Mouse (Mus musculus): ENCODE data around the gene Wdr18. TPM values are rescaled to one million over a fixed set of nuclear protein-coding genes. Genes with fewer than 3 reads are reported as not detected.
A peak's percentile ranks its signal among the peaks of the same experiment; 100 is the strongest.

The Wdr18 gene
- polyA plus RNA-seq, 1 experiment from 2014 or later = 84.4 TPM

DNA sequence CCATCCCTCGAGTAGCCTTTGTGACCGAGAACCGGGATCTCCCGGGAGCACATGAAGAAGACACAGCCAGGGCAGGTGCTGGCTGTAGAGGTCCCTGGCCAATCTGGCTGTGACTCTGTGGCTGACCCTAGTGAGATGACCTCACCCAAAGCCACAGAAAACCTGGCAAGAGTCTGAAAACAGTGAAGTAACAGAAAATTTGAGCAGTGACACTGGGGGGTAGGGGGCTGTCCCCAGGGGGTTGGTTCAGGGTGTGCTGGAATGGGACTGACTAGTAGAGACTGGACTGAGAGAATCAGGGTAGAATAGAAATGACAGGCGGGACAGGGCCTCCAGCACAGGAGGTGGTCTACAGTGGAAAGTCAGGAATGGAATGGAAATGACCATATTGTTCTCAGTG, 23.3 kb downstream of the Wdr18 start:
- ATAC-seq (ENCODE audit: insufficient number of reproducible peaks, insufficient read depth, low FRiP score, low read depth) = no peak
- no peaks in the 10 kb centered on the region for H3K27me3 ChIP-seq (ENCODE audit: control insufficient read depth, insufficient read depth, low read length)
- H3K4me1 ChIP-seq (ENCODE audit: control insufficient read depth in 2 of 2, insufficient read depth in 2 of 2, low read length in 2 of 2) = peaks cover 31 to 52% of the 10 kb centered on the region in 2 experiments
- H3K9me3 ChIP-seq (ENCODE audit: control insufficient read depth, low read length) = no peaks in the 10 kb centered on the region
- H3K36me3 ChIP-seq (ENCODE audit: control insufficient read depth, insufficient read depth, low read length) = peaks cover 21% of the 10 kb centered on the region
- H3K27ac ChIP-seq (replicated peaks in 1 of 2; ENCODE audit: control insufficient read depth in 1 of 2, insufficient read depth in 1 of 2, low read depth in 2 of 2, low read length in 2 of 2) = peak overlapping the region in 1 of 2 experiments; percentile 97; a peak in 2 of 4 replicates
- H3K9ac ChIP-seq (ENCODE audit: low read length) = peak overlapping the region; percentile 97
- 75% methylated on average over 5 of the region's 5 CpGs for WGBS
- peak overlapping the region; percentile 95 for H3K4me2 ChIP-seq (ENCODE audit: low read length)
- H3K4me3 ChIP-seq (ENCODE audit: control insufficient read depth in 1 of 2, insufficient read depth in 1 of 2, low read depth in 1 of 2, low read length in 2 of 2) = peak overlapping the region; percentile 80 to 81

DNA sequence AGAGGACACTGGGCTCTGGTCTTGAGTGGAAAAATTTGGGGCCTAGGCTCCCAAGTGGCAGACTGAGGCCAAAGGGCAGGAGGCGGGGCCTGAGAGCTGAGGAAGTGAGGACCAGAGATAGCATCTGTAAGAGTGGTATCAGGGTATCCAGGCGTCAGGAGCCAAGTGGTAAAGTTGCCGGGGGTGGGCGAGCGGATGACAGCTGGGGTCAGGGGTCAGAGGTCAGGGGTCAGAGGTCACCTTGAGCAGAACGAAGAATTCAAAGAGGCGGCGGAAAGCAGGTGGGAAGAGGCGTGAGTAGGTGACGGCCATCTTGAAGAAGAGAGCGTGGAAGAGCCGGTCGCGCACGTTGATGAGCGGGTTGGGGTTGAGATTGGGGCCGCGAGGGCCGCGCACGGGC, 23.7 kb downstream of the Wdr18 start:
- H3K4me1 ChIP-seq (ENCODE audit: control insufficient read depth in 2 of 2, insufficient read depth in 2 of 2, low read length in 2 of 2) = peaks cover 31 to 52% of the 10 kb centered on the region in 2 experiments
- peak overlapping the region; percentile 95 for H3K4me2 ChIP-seq (ENCODE audit: low read length)
- WGBS = 2% methylated on average over 20 of the region's 21 CpGs
- no peaks in the 10 kb centered on the region for H3K9me3 ChIP-seq (ENCODE audit: control insufficient read depth, low read length)
- H3K9ac ChIP-seq (ENCODE audit: low read length) = peak overlapping the region; percentile 97
- peaks cover 16% of the 10 kb centered on the region for H3K36me3 ChIP-seq (ENCODE audit: control insufficient read depth, insufficient read depth, low read length)
- ATAC-seq (ENCODE audit: insufficient number of reproducible peaks, insufficient read depth, low FRiP score, low read depth) = no peak
- H3K27me3 ChIP-seq (ENCODE audit: control insufficient read depth, insufficient read depth, low read length) = no peaks in the 10 kb centered on the region
- peak overlapping the region; percentile 80 to 81 for H3K4me3 ChIP-seq (ENCODE audit: control insufficient read depth in 1 of 2, insufficient read depth in 1 of 2, low read depth in 1 of 2, low read length in 2 of 2)
- H3K27ac ChIP-seq (replicated peaks in 1 of 2; ENCODE audit: control insufficient read depth in 1 of 2, insufficient read depth in 1 of 2, low read depth in 2 of 2, low read length in 2 of 2) = peak overlapping the region; percentile 70 to 97

DNA sequence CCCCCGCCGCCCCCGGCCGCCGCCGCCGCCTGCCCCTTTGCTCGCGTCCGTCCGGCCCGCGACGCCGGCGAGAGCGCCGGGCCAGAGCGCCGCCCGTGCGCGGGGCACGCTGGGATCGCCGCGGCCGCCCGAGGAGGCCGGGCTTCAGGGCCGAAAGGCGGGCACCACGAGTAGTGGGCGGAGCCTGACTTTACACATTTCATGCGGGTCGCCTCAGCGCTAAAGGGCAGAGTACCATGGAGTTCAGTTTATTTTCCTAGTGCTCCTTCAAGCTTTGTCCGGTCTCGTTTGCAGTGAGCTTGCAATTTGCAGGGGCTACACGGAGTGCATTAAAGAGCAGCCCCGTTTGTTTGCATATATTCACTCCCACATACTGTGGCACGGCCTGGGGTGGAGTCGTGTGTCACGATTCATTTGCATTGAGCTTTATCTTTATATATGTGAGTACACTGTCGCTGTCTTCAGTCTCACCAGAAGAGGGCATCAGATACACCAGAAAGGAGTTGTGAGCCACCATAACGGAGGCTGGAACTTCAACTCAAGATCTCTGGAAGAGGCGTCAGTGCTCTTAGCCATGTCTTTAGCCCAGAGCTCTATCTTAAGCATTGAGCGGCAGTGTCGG, 24.4 kb downstream of the Wdr18 start, which contains the start of gene Tmem259:
TSS of gene Tmem259 (minus strand) at position 136 of the 622 bp plus-strand sequence.
- peak within 1 kb of the TSS; percentile 95 for H3K4me2 ChIP-seq (ENCODE audit: low read length)
- peak within 1 kb of the TSS; percentile 80 to 81 for H3K4me3 ChIP-seq (ENCODE audit: control insufficient read depth in 1 of 2, insufficient read depth in 1 of 2, low read depth in 1 of 2, low read length in 2 of 2)
- H3K4me1 ChIP-seq (ENCODE audit: control insufficient read depth in 2 of 2, insufficient read depth in 2 of 2, low read length in 2 of 2) = peaks cover 32 to 56% of the 10 kb centered on the region in 2 experiments
- peak within 1 kb of the TSS; percentile 97 for H3K27ac ChIP-seq (replicated peaks in 1 of 2; ENCODE audit: control insufficient read depth in 1 of 2, insufficient read depth in 1 of 2, low read depth in 2 of 2, low read length in 2 of 2)
- WGBS = under 1% methylated on average over 49 of the region's 49 CpGs
- H3K9ac ChIP-seq (ENCODE audit: low read length) = peak within 1 kb of the TSS; percentile 97
- H3K9me3 ChIP-seq (ENCODE audit: control insufficient read depth, low read length) = no peaks in the 10 kb centered on the region
- peaks cover 10% of the 10 kb centered on the region for H3K36me3 ChIP-seq (ENCODE audit: control insufficient read depth, insufficient read depth, low read length)
- no peaks in the 10 kb centered on the region for H3K27me3 ChIP-seq (ENCODE audit: control insufficient read depth, insufficient read depth, low read length)
- ATAC-seq (ENCODE audit: insufficient number of reproducible peaks, insufficient read depth, low FRiP score, low read depth) = peak; percentile 58

DNA sequence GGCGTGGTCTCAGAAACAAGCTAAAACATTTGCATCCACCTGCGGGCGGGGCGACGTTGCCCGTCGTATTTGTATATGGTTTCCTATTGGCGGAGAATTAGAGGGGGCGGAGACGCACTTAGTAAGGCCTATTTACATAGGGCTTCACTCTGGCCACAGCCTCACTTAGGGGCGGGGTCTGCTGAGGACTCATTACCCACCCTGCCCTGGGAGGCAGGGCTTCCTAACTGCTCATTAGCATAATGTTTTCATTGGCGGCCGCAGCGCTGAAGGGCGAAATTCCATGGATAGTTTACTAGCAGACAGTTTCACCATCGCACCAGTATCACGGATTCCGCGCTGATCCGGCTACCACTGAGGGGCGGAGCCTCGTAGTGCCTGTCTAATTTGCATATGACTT, 24.9 kb downstream of the Wdr18 start:
- peak overlapping the region; percentile 97 for H3K9ac ChIP-seq (ENCODE audit: low read length)
- H3K27me3 ChIP-seq (ENCODE audit: control insufficient read depth, insufficient read depth, low read length) = no peaks in the 10 kb centered on the region
- no peaks in the 10 kb centered on the region for H3K9me3 ChIP-seq (ENCODE audit: control insufficient read depth, low read length)
- WGBS = under 1% methylated on average over 22 of the region's 22 CpGs
- peak overlapping the region; percentile 97 for H3K27ac ChIP-seq (replicated peaks in 1 of 2; ENCODE audit: control insufficient read depth in 1 of 2, insufficient read depth in 1 of 2, low read depth in 2 of 2, low read length in 2 of 2)
- ATAC-seq (ENCODE audit: insufficient number of reproducible peaks, insufficient read depth, low FRiP score, low read depth) = peak; percentile 90
- H3K4me1 ChIP-seq (ENCODE audit: control insufficient read depth in 2 of 2, insufficient read depth in 2 of 2, low read length in 2 of 2) = peaks cover 34 to 57% of the 10 kb centered on the region in 2 experiments
- 0 out of 2 replicates have a peak, but pooled peaks cover 5% of the 10 kb centered on the region for H3K36me3 ChIP-seq (ENCODE audit: control insufficient read depth, insufficient read depth, low read length)
- peak overlapping the region; percentile 95 for H3K4me2 ChIP-seq (ENCODE audit: low read length)
- peak overlapping the region; percentile 57 to 80 for H3K4me3 ChIP-seq (ENCODE audit: control insufficient read depth in 1 of 2, insufficient read depth in 1 of 2, low read depth in 1 of 2, low read length in 2 of 2)

DNA sequence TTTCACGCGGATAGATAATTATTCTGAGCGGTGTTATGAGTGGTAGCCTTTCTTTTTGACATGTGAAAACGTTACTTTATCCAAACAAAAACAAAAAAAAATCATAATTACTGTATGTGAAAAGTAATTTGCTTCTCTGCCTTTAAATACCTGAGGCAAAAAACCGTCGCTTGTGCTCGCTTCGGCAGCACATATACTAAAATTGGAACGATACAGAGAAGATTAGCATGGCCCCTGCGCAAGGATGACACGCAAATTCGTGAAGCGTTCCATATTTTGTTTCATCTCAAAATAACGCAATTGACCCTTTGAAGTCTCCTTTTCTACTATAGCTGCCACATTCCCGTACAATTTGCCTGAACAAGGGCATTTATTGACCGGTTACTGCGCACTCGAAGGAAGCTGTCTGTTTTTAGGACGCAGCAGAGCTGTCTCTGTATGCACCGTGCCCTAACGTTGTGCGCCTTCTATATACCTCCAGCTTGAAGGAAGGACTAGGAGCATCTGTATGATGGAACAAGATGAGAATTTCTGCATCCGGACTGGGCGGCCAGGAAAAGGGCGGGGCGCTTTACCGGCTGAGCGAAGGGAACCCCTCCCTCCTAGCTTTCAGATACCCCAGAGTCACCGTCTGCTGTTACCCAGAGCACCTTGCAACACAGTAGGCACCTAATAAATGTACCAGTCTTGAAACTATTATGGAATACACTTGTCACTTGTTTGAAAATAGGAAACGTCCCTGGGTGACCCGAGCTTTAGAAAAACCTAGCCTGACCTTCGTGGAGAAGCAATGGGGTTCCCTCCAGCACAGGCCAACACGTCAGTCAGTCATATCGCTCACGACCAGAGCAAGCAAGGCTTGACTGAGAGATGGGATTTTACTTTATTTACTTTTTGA, 25.6 kb downstream of the Wdr18 start:
- Histone ChIP-seq H3K36me3 (ENCODE audit: control insufficient read depth, insufficient read depth, low read length) (0 out of 2 replicates have a peak, but pooled peaks cover 5% of the 10 kb centered on the region), H3K27me3 (ENCODE audit: control insufficient read depth, insufficient read depth, low read length) (no peaks in the 10 kb centered on the region), H3K27ac (replicated peaks in 1 of 2; ENCODE audit: control insufficient read depth in 1 of 2, insufficient read depth in 1 of 2, low read depth in 2 of 2, low read length in 2 of 2) (peak overlapping the region; percentile 97), H3K9ac (ENCODE audit: low read length) (peak overlapping the region; percentile 82), H3K4me1 (ENCODE audit: control insufficient read depth in 2 of 2, insufficient read depth in 2 of 2, low read length in 2 of 2) (peaks cover 34 to 58% of the 10 kb centered on the region in 2 experiments), H3K4me2 (ENCODE audit: low read length) (peak overlapping the region; percentile 95), H3K9me3 (ENCODE audit: control insufficient read depth, low read length) (no peaks in the 10 kb centered on the region), H3K4me3 (ENCODE audit: control insufficient read depth in 1 of 2, insufficient read depth in 1 of 2, low read depth in 1 of 2, low read length in 2 of 2) (peak overlapping the region; percentile 60 to 80)
- 3% methylated on average over 35 of the region's 35 CpGs for WGBS
- ATAC-seq (ENCODE audit: insufficient number of reproducible peaks, insufficient read depth, low FRiP score, low read depth) = no peak

DNA sequence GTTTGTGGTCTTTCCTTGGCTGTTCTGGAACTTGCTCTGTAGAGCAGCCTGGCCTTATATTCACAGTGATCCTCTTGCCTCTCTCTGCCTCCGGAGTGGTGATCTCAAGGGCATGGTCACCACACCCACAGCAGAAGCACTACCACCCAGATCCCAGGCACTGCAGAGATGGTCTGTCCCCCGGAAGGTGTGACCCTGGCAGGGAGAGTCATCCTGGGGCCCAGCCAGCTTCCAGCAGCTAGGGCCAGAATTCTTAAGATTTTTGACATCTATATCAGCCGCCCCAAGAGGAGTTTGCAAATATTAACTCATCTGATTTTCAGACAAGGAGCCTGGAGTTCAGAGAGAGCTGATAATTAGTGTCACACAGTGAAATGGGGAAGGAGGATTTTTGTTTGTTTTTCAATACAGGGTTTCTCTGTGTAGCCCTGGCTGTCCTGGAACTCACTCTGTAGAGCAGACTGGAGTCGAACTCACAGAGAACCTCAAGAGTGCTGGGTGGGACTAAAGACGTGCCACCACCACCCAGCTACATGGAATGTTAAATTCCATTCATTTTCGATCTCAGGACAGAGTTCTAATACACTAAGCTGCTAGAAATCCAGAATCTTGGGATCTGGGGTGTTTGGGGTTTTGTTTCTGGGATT, 26.4 kb downstream of the Wdr18 start:
- peak overlapping the region; percentile 60 to 80; a peak in 2 of 4 replicates for H3K4me3 ChIP-seq (ENCODE audit: control insufficient read depth in 1 of 2, insufficient read depth in 1 of 2, low read depth in 1 of 2, low read length in 2 of 2)
- H3K36me3 ChIP-seq (ENCODE audit: control insufficient read depth, insufficient read depth, low read length) = peaks cover 13% of the 10 kb centered on the region
- no peaks in the 10 kb centered on the region for H3K27me3 ChIP-seq (ENCODE audit: control insufficient read depth, insufficient read depth, low read length)
- WGBS = 15% methylated on average over 6 of the region's 6 CpGs
- H3K27ac ChIP-seq (replicated peaks in 1 of 2; ENCODE audit: control insufficient read depth in 1 of 2, insufficient read depth in 1 of 2, low read depth in 2 of 2, low read length in 2 of 2) = peak overlapping the region; percentile 97
- no peak for ATAC-seq (ENCODE audit: insufficient number of reproducible peaks, insufficient read depth, low FRiP score, low read depth)
- H3K4me1 ChIP-seq (ENCODE audit: control insufficient read depth in 2 of 2, insufficient read depth in 2 of 2, low read length in 2 of 2) = peaks cover 36 to 58% of the 10 kb centered on the region in 2 experiments
- peak overlapping the region; percentile 95 for H3K4me2 ChIP-seq (ENCODE audit: low read length)
- H3K9ac ChIP-seq (ENCODE audit: low read length) = peak overlapping the region; percentile 82
- H3K9me3 ChIP-seq (ENCODE audit: control insufficient read depth, low read length) = no peaks in the 10 kb centered on the region

DNA sequence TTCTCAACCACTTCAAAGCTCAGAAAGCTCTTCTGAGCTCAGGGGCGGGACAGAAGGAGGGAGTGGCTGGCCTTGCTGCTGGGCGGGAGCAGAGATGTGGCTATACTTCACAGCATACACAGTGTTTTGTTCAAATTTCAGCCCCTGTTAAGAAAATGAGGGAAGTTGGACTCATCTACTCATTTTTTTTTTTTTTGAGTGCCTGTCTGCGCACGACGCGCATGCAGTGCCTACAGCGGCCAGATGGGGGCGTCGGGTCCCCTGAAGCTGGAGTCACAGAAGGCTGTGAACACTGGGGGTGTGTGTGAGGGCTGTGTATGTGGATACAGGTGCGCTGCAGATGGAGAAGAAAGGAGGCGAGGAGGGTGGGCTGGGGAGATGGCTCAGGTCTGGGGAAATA, 27.0 kb downstream of the Wdr18 start:
- Histone ChIP-seq H3K27ac (replicated peaks in 1 of 2; ENCODE audit: control insufficient read depth in 1 of 2, insufficient read depth in 1 of 2, low read depth in 2 of 2, low read length in 2 of 2) (peak overlapping the region; percentile 97), H3K4me2 (ENCODE audit: low read length) (peak overlapping the region; percentile 95), H3K4me1 (ENCODE audit: control insufficient read depth in 2 of 2, insufficient read depth in 2 of 2, low read length in 2 of 2) (peaks cover 36 to 54% of the 10 kb centered on the region in 2 experiments), H3K9ac (ENCODE audit: low read length) (peak overlapping the region; percentile 90), H3K9me3 (ENCODE audit: control insufficient read depth, low read length) (no peaks in the 10 kb centered on the region; the same call in 1 of the 2 replicates), H3K4me3 (ENCODE audit: control insufficient read depth in 1 of 2, insufficient read depth in 1 of 2, low read depth in 1 of 2, low read length in 2 of 2) (peak overlapping the region in 1 of 2 experiments; percentile 0; a peak in 1 of 4 replicates), H3K27me3 (ENCODE audit: control insufficient read depth, insufficient read depth, low read length) (no peaks in the 10 kb centered on the region), H3K36me3 (ENCODE audit: control insufficient read depth, insufficient read depth, low read length) (peaks cover 14% of the 10 kb centered on the region)
- no peak for ATAC-seq (ENCODE audit: insufficient number of reproducible peaks, insufficient read depth, low FRiP score, low read depth)
- WGBS = 8% methylated on average over 11 of the region's 11 CpGs
